Mouse (Mus musculus) embryo, embryonic 11.5 days (tissue): ENCODE measurements around the gene Por.

Experiments used
- DNase-seq: peaks from one replicate; pipeline ENCODE4 v3.0.0-alpha.2; 2012; ENCODE audit warnings: low read depth, low spot score

Por gene

DNA sequence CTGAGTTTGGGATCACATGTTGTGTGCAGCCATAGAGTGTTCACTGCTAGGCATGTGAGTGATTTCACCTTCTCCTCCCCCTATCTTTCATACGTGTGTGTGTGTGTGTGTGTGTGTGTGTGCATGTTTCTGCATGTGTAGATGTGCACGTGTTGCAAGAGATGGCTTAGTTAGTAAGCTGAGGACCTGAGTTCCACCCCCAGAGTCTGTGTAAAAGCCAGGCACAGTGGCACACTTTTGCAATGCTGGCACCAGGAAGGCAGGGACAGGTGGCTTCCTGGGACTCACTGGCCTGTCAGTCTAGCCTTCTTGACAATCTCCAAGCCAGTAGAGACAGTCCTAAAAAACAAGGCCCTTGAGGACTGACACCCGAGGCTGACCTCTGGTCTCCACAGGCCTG, 95.1 kb downstream of the Por start:
- DNase-seq = no peak

DNA sequence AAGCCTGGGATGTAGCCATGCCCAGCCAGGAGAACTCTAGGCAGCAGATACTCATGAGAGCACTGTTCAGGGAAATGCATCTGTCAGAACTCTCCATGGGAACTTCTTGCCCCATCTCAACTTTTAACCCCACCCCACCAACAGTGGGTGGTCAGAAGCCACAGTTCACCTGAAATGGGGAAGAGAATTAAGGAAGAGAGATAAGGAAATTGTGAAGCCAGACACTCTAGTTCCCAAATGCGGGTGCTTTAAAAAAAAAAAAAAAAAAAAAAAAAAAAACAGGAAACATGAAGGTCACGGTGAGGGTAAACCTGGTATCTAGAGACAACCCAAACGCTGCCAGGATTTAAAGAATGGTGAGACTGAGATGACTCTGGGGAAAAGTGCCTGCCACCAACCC, 102.7 kb downstream of the Por start:
- DNase-seq = no peak

DNA sequence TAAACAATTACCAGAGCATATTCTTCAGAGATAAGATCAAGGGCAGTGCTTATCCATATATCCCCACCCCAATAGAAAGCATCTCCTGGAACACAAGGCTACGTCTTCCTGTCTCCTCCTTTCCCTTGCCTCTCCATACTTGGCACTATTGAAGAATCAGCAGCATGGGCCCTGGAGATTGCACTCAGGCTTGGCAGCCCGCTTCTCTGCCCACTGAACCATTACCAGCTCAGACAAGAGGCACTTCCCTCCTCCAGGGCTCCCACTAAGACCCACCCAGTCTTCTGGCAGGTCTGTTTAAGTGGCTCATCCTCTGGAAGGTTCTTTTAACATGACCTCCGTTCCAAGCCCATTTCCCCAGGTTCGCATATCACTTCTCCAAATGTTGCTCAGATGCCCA, 106.7 kb downstream of the Por start:
- DNase-seq = no peak

DNA sequence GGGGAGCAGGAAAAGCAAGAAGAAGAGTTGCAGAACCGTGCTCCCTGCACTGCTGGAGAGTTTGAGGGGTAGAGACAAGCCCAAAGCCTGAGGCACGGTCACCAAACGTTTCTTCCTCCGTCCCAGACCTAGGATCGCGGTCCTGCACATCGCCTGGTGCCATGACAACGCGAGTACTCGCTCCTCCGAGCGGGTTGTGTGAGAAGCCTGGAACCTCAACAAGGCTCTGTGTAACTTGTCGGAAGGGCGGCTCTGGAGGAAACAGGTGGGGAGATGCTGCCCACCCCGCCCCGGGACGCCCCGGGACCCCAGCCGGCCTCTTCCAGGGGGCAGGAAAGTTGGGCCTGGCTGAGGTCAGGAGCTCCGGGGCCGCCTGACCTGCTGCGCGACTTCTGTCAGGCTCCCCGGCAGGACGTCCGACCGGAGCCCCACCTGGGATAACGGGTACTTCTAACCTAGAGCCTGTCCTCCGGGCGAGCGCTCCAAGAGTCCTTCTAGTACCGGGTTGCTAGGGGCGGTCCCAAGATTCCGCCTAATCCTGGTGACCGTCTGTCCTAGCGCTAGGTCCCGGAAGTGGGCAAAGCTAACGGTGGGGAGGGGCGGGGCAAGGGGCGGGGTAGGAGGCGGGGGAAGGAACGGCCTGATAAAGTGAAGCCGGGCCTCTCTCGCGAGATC, 108.1 kb downstream of the Por start, which contains the start of gene Styxl1:
Styxl1 (minus strand) TSS at position 590 of the 675 bp plus-strand sequence.
- peak; percentile 29 for DNase-seq

DNA sequence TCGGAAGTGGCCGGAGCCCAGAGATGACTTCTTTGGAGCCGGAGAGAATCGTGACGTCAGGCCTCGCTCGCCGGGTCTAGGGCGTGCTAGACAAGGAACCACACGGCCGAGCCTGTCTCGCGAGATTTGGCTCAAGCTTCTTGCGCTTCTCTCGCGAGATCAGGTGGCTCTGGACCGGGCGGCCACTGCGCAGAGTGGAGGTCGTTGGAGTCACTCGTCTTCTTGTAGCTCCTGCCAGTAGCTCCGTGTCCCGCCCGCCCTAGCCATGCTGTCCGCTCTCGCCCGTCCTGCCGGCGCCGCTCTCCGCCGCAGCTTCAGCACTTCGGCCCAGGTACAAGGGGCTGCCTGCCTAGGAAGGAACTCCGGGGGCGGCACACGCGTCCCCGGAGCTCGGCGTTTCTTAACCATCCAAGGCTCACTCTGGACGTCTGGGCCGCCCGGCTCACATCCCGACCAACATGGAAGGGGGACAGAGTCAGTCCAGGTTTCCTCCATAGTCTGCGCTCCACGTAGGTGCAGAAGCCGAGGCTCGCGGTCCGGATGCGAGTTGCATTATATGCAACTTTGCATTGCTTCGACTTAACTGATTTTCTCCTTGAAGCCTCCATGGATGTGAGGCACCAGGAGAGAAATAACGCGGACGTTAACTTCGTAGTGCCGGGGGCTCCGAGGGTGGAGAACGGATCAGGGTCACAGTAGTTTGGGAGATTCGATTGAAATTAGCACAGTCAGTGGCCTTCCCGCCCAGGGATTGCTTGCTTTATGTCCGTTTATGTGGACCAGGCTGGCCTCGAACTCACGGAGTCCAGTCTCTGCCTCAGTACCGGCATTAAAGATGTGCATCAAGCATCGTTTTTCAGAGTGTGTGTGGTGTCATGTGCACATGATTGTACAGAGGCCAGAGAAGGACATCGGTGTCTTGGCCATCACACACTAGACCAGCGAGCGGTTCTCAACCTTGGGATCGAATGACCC, 108.9 kb downstream of the Por start, which contains the start of gene Mdh2:
Mdh2 (plus strand) TSS at position 10 of the 975 bp plus-strand sequence.
- peak; percentile 100 for DNase-seq

DNA sequence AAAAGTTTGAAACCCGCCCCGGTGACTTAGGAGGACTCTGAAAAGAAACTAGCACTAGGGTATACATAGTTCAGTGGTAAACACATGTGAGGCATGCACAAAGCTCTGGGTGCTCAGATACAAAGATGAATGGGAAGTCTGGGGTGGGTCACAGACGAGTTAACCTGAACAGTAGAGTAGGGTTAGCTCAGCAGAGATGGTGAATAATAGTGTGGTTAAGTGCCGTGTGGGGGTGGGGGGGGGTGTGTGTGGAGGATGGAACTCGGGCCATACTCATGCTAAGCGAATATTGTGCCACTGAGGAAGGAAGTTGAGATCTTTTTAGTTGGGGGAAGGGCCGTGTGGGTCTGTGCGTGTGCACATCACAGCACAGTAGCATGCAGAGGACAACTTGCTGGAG, 110.5 kb downstream of the Por start:
- DNase-seq = no peak

DNA sequence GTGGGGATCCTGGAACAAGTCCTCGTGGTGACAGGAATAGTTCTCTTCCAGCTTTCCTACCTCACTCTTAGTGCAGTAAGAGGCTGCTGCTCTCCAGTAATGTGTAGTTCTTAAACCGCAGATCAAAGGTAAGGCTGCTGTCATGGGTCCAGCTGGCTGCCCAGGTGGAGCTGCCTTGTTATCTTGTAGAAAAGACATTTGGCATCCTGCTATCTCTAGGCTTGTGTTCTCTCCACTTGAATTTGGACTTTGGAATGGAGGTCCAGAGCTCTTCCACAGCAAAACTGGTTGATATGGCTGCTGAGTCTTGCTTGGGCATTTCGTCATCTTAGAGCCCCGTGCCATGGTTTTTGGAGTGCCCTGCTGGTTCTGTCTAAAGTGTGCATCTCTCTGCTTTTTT, 113.1 kb downstream of the Por start:
- no peak for DNase-seq
